Mouse (Mus musculus): ENCODE measurements around the gene Nup214.

DNA sequence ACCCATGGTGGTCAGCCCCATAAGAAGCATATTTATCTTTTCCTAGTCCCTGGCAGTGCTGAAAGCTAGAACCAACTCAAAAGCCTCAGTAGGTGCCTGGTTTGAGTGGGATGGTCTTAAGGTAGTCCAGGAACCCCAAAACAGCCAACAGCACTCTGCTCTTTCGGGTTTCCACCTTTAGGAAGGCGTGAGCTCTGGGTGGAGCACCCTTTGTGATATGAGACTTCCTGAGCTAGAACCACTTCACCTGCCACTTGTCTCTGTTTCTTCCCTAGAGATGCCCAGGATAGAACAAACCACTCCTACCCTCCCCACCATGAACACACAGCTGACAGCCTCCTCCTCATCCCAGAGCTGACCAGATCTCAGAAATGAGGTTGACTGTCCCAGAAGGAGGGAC is 83.1 kb downstream of the Nup214 start:
- TF ChIP-seq CTCF (IDR thresholded peaks at IDR 0.05; ENCODE audit: borderline replicate concordance, control insufficient read depth, extremely low read depth, insufficient read depth, low read length, poor library complexity) (no peak), POLR2A (IDR thresholded peaks at IDR 0.05; ENCODE audit: control insufficient read depth, extremely low read depth, insufficient read depth, low read length, poor library complexity) (0 out of 2 replicates have a peak, but pooled peaks have one; percentile 21)

Data from thymus, adult 2 months (tissue).